Mouse (Mus musculus) cortical plate, adult 2 months (tissue): ENCODE measurements around the gene Atp1a1. TPM values are rescaled to one million over a fixed set of nuclear protein-coding genes. Genes with fewer than 3 reads are reported as not detected.

Source experiments
- H3K27ac ChIP-seq: fragments of 200-500 bp; 2 replicates; pipeline ENCODE4 v1.5.1; 2012; ENCODE audit warnings: low read length, control low read depth, inconsistent platforms; ENCODE audit not compliant: insufficient read depth
- H3K4me1 ChIP-seq: fragments of 200-500 bp; 2 replicates; pipeline ENCODE4 v1.6.1; 2011; ENCODE audit warnings: low read length; ENCODE audit not compliant: control insufficient read depth, insufficient read depth
- H3K4me3 ChIP-seq: fragments of 200-500 bp; 2 replicates; pipeline ENCODE4 v1.5.1; 2011; ENCODE audit warnings: mild to moderate bottlenecking, low read length, control low read depth; ENCODE audit not compliant: insufficient read depth
- CTCF ChIP-seq: fragments of 200-500 bp; IDR thresholded peaks from 2 replicates; pipeline ENCODE4 v1.5.1; 2011; ENCODE audit warnings: mild to moderate bottlenecking, control low read depth, low read length; ENCODE audit not compliant: insufficient read depth; ENCODE audit errors: extremely low read depth
- POLR2A ChIP-seq: fragments of 200-500 bp; IDR thresholded peaks from 2 replicates; pipeline ENCODE4 v1.6.1; 2011; ENCODE audit warnings: mild to moderate bottlenecking, low read length, control low read depth; ENCODE audit not compliant: insufficient read depth; ENCODE audit errors: extremely low read depth
- polyA plus RNA-seq: library from polyadenylated mRNA; depleted of rRNA; stranded (reverse); fragments of >200 nt; gene quantifications from 2 replicates; pipeline ENCODE4 v1.2.3, GENCODE M21; 2012

The Atp1a1 gene
- polyA plus RNA-seq, 1 experiment: 830 TPM

DNA sequence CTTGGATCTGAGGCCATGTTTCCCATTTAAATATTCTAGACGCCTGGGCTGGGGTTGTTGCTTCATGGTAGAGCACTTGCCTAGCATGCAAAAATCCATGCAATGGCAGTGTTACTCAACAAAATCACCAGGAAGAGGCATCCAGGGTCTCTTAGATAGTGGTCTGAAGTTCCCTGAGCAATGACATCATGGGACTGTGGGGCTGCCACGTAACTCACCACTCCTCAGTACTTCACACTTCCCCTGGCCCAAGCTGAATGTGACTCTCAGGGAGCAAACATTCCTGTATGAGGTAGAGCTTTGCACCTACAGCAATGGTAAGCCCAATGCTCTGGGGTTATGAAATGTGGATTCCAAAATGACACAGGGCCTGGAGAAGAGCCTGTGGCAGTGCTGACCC is 38.8 kb upstream of the Atp1a1 start:
- Histone ChIP-seq H3K4me1 (no peaks in the 10 kb centered on the region; the same call in 1 of the 2 replicates), H3K27ac (no peak overlapping the region), H3K4me3 (no peak overlapping the region)
- no peak for TF ChIP-seq CTCF
- TF ChIP-seq POLR2A: no peak

DNA sequence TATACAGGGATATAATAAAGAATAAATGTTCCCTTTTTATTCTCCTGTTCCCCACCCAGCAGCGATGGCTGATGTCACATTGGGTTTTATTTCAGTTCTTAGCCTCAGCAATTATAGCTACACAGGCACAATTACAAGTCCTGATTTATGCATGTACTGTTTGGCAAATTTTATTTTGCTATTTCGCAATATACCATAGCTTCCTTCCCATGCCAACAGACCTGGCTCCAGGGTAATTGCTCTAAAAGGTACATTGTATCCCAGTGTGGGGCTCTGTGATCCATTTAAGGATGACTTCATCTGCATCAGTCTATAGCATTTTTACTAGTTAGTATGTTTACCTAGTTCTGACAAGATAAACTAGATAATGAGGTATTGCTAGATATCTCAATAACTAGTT is 33.7 kb upstream of the Atp1a1 start:
- TF ChIP-seq POLR2A (no peak), CTCF (no peak)
- Histone ChIP-seq H3K4me1 (peaks cover 3% of the 10 kb centered on the region; the same call in 1 of the 2 replicates), H3K27ac (no peak overlapping the region), H3K4me3 (no peak overlapping the region)

DNA sequence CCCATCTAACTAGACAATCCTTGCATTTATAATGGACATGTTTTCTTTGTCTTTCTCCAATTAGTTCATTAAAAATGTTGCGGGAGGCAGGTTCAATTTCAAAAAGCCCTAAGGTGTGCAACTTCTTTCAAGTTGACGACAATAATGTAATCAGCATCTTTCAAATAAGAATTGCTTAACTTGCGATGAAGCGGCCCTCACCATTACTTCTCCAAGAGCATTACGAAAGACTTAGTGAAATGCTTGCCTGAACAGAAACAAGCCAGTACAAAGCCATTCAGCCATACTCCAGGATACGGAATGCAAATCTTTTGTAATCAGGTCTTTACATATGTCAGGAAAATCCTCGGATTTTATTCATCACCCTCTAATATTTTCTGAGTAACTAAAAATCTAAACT is 32.0 kb upstream of the Atp1a1 start:
- no peak overlapping the region for H3K27ac ChIP-seq
- peaks cover 3% of the 10 kb centered on the region; the same call in 1 of the 2 replicates for H3K4me1 ChIP-seq
- no peak for TF ChIP-seq POLR2A
- TF ChIP-seq CTCF: no peak
- no peak overlapping the region for H3K4me3 ChIP-seq

DNA sequence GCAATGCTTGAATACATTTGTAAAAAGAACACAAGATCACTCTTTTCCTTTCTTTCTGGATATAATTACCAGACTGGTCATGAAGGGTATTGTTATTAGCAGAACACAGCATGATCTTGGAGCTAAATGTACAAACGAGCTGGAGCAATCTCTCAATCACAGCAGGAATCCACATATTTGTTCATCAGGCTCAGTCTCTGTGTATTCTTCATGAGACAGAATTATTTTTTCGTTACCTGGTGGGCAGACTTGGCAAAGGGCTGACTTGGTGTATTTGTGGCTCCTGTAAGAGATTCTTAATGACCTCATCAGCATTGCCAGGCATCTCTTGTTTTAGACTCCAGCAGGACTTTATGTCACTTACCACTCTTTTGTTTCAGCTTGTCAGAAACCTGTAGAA is 31.6 kb upstream of the Atp1a1 start:
- TF ChIP-seq POLR2A: no peak
- no peak for TF ChIP-seq CTCF
- H3K27ac ChIP-seq: no peak overlapping the region
- H3K4me1 ChIP-seq: peaks cover 3% of the 10 kb centered on the region; the same call in 1 of the 2 replicates
- H3K4me3 ChIP-seq: no peak overlapping the region

DNA sequence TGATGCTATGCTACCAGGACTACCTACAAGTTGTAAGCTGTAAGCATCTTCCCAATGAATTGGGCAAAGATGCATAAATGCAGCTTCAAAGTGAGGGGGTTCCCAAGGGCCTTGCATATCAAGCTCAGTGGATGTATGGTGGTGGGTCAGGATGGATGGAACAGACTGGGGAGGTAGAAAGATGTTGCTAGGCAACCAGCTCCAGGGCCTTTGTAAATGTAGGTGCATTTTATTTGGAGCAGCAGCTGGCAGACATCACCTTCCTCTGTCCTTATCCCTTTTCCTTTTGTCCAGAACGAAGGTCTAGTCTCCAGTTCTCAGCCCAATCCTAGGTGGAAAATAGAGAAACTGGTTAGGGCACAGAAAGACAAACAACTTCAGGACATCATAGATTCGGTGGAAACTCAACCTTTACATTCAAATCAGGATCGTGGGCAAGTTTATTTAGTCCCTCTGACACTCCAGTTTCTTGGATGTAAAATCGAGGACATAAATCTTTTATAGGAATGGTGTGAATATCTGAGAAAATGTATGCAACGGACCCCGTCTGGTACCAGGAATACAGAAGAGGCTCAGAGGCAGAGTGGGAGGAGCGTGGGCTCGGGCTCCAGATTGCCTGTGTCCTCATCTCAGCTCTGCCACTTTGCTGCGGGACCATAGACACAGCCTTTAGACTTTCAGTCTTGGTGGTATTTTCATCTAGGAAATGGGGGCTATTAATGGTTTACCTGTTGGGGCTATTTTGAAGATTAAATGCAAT is 29.8 kb upstream of the Atp1a1 start:
- H3K4me3 ChIP-seq: no peak overlapping the region
- peak overlapping the region; percentile 56 for H3K27ac ChIP-seq
- no peak for TF ChIP-seq CTCF
- no peak for TF ChIP-seq POLR2A
- peaks cover 3% of the 10 kb centered on the region; the same call in 1 of the 2 replicates for H3K4me1 ChIP-seq

DNA sequence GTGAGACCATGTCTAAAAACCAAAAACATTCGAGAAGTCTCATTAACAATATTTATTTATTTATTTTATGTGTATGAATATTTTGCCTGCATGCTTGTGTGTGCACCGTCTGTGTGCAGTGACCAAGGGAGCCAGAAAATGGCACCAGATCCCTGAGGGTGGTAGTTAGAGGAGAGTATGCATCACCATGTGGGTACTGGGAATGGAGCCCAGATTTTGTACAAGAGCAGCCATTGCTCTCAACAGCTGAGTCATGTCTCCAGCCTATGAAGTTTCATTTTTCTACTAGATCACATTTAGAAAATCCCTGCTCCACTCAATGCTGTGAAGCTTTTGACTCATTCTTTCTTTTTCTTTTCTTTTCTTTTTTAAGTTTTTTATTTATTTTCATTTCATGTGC is 23.8 kb upstream of the Atp1a1 start:
- TF ChIP-seq POLR2A: no peak
- TF ChIP-seq CTCF: no peak
- H3K4me1 ChIP-seq: no peaks in the 10 kb centered on the region
- no peak overlapping the region for H3K4me3 ChIP-seq
- H3K27ac ChIP-seq: no peak overlapping the region

DNA sequence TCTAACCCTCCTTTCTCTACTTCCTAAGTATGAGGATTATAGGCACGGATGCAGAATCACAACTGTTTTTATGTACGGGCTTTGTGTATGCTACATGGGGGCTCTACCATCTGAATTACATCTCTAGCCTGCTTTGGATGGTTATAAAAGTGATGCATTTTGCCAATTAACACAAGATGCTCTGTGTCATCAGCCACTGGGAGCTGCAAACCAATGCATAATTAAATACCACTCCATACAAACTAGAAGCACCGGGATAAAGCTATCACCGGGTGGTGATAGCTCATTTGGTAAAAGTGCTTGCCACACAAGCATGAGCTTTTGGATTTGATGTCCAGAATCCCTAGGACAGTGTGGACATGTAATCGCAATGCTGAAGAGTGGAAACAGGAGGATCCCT is 19.8 kb upstream of the Atp1a1 start:
- no peak for TF ChIP-seq CTCF
- no peak for TF ChIP-seq POLR2A
- no peaks in the 10 kb centered on the region for H3K4me1 ChIP-seq
- H3K4me3 ChIP-seq: no peak overlapping the region
- H3K27ac ChIP-seq: no peak overlapping the region

DNA sequence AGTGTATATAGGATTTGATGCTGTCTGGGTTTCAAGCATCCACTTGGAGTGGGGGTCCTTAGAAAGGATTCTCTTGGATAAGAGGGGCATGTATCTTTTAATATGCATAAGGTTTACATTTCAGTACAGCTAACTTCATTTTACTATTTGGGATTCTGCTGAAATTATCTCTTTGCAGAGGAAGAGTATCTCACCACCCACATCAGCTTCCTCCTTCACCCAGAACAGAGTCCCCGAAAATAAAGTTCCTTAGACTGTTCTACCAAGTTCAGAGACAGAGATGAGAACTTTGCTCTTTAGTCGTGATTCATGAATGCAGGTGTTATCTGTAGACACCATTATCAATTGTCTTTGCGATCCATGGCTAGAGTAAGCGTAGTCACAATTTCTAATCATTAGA is 14.5 kb upstream of the Atp1a1 start:
- Histone ChIP-seq H3K27ac (no peak overlapping the region), H3K4me1 (no peaks in the 10 kb centered on the region; the same call in 1 of the 2 replicates), H3K4me3 (no peak overlapping the region)
- no peak for TF ChIP-seq CTCF
- no peak for TF ChIP-seq POLR2A

DNA sequence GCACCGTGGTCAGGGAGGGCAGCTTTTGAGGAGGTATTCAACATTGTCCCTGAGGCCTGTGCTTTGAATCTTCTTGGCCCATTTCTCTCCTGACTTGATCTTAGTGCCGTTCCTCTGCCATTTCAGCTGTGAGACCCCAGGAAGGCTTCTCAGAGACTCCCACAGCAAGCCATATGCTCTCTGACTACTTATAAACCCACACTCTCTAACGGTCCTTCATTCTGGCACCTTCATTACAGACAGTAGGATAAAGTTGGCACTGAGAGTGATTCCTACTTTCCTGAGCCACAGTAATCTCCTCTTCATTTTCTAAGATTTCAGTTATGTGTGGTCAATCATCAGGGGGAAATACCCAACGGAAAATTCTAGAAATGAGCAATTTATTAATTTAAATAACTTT is 14.0 kb upstream of the Atp1a1 start:
- Histone ChIP-seq H3K4me3 (no peak overlapping the region), H3K27ac (no peak overlapping the region), H3K4me1 (no peaks in the 10 kb centered on the region; the same call in 1 of the 2 replicates)
- TF ChIP-seq CTCF: no peak
- TF ChIP-seq POLR2A: no peak

DNA sequence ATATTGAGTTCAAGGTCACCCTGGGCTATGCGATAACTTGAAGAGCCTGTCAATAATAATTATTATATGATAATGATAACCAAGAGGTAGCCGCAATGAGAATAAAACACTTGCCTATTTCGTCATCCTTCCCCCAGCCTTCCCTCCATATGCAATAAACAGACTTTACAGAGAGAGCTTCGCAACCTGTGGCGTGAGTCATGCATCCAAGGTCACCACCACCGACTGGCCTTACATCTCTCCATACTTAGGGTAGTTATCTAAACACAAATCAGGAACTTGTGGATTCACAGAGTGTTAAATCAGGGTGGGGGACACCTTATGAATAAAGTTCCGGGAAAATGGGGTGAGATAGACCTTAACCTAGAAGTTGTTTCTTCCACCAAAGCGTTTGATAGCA is 13.0 kb upstream of the Atp1a1 start:
- H3K27ac ChIP-seq: no peak overlapping the region
- no peaks in the 10 kb centered on the region; the same call in 1 of the 2 replicates for H3K4me1 ChIP-seq
- TF ChIP-seq POLR2A (no peak), CTCF (no peak)
- no peak overlapping the region for H3K4me3 ChIP-seq

DNA sequence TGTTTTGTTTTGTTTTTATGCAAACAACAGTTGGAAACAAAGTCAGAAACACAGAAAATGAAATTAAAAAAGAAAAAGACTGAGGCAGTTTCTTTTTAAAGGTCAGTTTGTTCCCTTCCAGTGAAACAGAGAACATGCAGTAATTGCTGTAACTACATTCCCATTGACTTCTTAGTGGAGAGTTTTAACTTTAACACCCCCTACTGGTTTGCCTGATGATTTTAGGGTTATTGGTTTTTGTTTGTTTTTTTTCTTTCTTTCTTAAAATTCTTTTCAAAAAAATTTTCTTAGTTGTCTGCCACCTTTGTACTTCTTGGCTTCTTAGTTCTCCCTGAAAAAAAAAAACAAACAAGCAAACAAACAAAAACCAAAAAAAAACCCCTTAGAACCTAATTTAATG is 12.5 kb upstream of the Atp1a1 start:
- Histone ChIP-seq H3K27ac (no peak overlapping the region), H3K4me3 (no peak overlapping the region), H3K4me1 (no peaks in the 10 kb centered on the region; the same call in 1 of the 2 replicates)
- TF ChIP-seq CTCF (no peak), POLR2A (no peak)
